Mouse (Mus musculus) layer of hippocampus, postnatal 36 days (tissue): ENCODE results near the gene Asic4. TPM values are rescaled to one million over a fixed set of nuclear protein-coding genes. Genes with fewer than 3 reads are reported as not detected.

Experiments used
- DNase-seq, 2 experiments: peaks; one replicate each; pipeline ENCODE4 v3.0.0; 2022
- total RNA-seq, 2 experiments: library from RNA; stranded (reverse); gene quantifications; 2 replicates each; pipeline ENCODE4 v1.2.3; 2021

Asic4 gene
- total RNA-seq, 2 experiments from 2014 or later = 6.5 to 7.4 TPM

DNA sequence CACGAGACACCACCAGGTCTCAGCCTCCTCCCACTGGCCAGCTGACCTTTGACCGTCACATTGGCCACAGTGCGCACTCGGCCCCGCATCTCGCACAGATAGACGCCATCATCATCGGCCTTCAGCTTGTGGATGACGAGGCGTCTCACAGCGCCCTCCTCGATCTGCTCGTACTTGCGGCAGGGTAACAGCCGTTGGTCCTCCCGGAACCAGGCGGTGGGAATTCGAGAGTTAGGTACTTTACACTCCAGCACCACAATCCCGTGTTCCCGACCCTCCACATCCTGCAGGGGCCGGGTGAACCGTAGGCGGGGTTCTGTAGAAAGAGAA lies 53.4 kb downstream of the Asic4 start:
- DNase-seq = no peak

- DNase-seq = peak; percentile 42 to 69
Observed at GRCm38 (mm10) chr1:75504256-75505045, 54.2 kb downstream of the Asic4 start.

GRCm38 (mm10) chr1:75505159-75505955 lies 55.1 kb downstream of the Asic4 start:
- DNase-seq = peak; percentile 72 to 74

GRCm38 (mm10) chr1:75505956-75506831 lies 56.0 kb downstream of the Asic4 start, which contains the start of gene Obsl1:
Gene Obsl1 (minus strand): TSS chr1:75506452.
- DNase-seq = peak in 1 of 2 experiments; percentile 27

GRCm38 (mm10) chr1:75507006-75507405 lies 56.8 kb downstream of the Asic4 start, which contains the start of gene Inha:
Gene Inha (plus strand): TSS chr1:75507077.
- no peak for DNase-seq

GRCm38 (mm10) chr1:75509586-75509985 lies 59.4 kb downstream of the Asic4 start:
- DNase-seq = no peak

- DNase-seq = no peak
Observed at GRCm38 (mm10) chr1:75510154-75510553, 59.9 kb downstream of the Asic4 start.

GRCm38 (mm10) chr1:75511437-75512210 lies 61.4 kb downstream of the Asic4 start:
- no peak for DNase-seq

- DNase-seq = no peak
Observed at GRCm38 (mm10) chr1:75512550-75512949, 62.3 kb downstream of the Asic4 start.

DNA sequence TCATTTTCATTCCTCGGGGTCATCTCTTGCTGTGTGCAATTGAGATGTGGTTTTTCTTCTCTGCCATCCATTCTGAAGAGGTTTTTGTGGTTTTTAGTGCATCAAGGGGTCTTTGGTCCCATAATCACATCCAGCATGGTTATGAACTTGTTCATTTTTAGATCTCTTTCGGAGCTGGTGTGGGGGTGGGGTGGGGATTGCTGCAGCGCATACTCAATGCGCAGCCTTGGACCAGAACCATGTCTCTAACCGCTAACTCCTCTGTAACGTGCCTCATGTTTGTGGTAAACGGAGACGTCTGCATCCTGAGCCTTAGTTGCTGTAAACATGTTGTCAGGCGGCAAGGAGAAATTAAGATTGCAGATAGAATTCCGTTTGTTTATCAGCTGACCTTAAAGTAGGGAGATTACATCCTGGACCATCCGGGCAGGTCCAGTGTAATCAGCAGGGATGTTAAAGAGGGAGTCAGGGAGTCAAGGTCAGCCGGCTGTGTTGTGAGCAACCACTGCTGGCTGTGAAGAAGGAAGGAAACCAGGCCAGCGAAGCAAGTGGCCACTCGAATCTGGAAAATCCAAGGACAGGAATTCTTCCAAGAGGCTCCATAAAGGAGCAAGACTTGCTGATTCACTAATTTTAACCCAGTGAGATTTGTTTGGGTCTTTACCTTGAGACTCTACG lies 66.6 kb downstream of the Asic4 start:
- DNase-seq = no peak

GRCm38 (mm10) chr1:75517984-75518383 lies 67.7 kb downstream of the Asic4 start:
- no peak for DNase-seq

DNA sequence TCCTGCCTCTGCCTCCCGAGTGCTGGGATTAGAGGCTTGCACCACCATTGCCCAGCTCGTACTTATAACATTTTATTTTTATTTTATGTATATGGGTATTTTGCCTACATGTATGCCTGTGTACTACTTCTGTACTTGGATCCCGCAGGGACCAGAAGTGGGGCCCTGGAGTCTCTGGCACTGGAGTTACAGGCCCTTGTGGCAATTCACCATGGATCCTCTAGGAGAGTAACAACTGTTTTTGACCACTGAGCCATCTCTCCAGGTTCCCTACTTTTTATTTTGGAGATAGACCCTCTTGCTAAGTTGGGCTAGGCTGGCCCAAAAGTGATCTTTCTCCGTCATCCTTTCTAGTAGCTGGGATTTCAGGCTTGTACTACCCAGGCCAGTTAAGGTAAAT lies 68.2 kb downstream of the Asic4 start:
- no peak for DNase-seq

DNA sequence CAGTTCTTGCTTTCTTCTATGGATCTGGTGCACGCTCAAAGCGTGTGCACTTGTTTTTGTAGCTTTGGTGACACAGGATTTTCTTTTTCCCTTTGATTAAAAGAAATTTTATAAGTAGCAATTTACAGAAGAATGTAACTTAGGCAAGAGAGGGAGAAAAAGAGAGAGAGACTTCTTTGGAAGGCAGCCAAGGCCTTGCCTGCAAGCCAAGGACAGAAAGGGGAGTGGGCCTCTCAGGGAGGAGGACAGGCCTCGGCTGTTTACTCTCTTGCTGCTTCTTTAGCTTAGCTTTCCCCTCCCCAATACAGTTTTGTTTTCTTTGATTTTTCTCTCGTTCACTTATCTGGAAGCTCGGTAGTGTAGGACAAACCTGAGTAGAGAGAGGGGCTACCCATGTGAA lies 69.3 kb downstream of the Asic4 start:
- DNase-seq = no peak

GRCm38 (mm10) chr1:75521321-75522031 lies 71.2 kb downstream of the Asic4 start, which contains the start of gene Stk11ip:
Gene Stk11ip (plus strand): TSS chr1:75521529.
- DNase-seq = peak; percentile 91 to 93

Other genes with a start within 250 kb of the Asic4 start
- 10 to 100 TPM; 13.0 to 19.1 TPM for gene Glb1l, start 239.6 kb upstream of the Asic4 start, total RNA-seq
- gene Stk16, start 239.6 kb upstream of the Asic4 start, total RNA-seq = 10 to 100 TPM; 88.0 to 89.0 TPM
- gene Tuba4a, start 230.6 kb upstream of the Asic4 start, total RNA-seq = 100 to 1,000 TPM; 517 to 555 TPM
- not detected for gene A630095N17Rik, start 218.3 kb upstream of the Asic4 start, total RNA-seq
- 10 to 100 TPM; 74.3 to 75.8 TPM for gene Dnajb2, start 214.0 kb upstream of the Asic4 start, total RNA-seq
- gene Ptprn, start 185.9 kb upstream of the Asic4 start, total RNA-seq = 100 to 1,000 TPM; 372 to 375 TPM
- 100 to 1,000 TPM in 1 of 2 experiments, 10 to 100 TPM in 1; 81.7 to 106 TPM for gene Resp18, start 172.0 kb upstream of the Asic4 start, total RNA-seq
- gene Dnpep, start 132.4 kb upstream of the Asic4 start, total RNA-seq = 10 to 100 TPM; 39.4 to 46.7 TPM
- gene Des, start 90.1 kb upstream of the Asic4 start, total RNA-seq = 1 to 10 TPM in 1 of 2 experiments, under 1 TPM in 1; 0.72 to 1.1 TPM
- gene Speg, start 75.1 kb upstream of the Asic4 start, total RNA-seq = 100 to 1,000 TPM; 166 to 180 TPM
- gene Gmppa, start 14.5 kb upstream of the Asic4 start, total RNA-seq = 10 to 100 TPM; 63.6 to 73.5 TPM
- 10 to 100 TPM; 76.8 to 82.8 TPM for gene Chpf, start 28.9 kb downstream of the Asic4 start, total RNA-seq
- 10 to 100 TPM; 68.8 to 71.4 TPM for gene Tmem198, start 29.1 kb downstream of the Asic4 start, total RNA-seq
- gene Obsl1, start 56.0 kb downstream of the Asic4 start, total RNA-seq = 10 to 100 TPM; 24.1 to 26.3 TPM
- 10 to 100 TPM; 16.4 to 16.6 TPM for gene Inha, start 56.6 kb downstream of the Asic4 start, total RNA-seq
- 10 to 100 TPM; 26.7 to 27.7 TPM for gene Stk11ip, start 71.1 kb downstream of the Asic4 start, total RNA-seq
- 100 to 1,000 TPM; 104 to 109 TPM for gene Slc4a3, start 95.8 kb downstream of the Asic4 start, total RNA-seq